Mouse (Mus musculus): ENCODE results near the gene Dkc1. TPM values are rescaled to one million over a fixed set of nuclear protein-coding genes. Genes with fewer than 3 reads are reported as not detected.

Gene Dkc1
- polyA plus RNA-seq (2012; rRNA removed), result 35.7 and 38.9 TPM in 2 replicates

GRCm38 (mm10) chrX:75095369-75096162 is at the start of gene Dkc1:
Dkc1 (plus strand) TSS chrX:75095854.

GRCm38 (mm10) chrX:75084774-75085508 is 10.7 kb upstream of the Dkc1 start, which contains the start of gene Gab3:
Gab3 (minus strand) TSS chrX:75085458.

GRCm38 (mm10) chrX:75130467-75131160 is 35.0 kb downstream of the Dkc1 start, which contains the start of gene Mpp1:
Mpp1 (minus strand) TSS chrX:75131016.

Other genes starting within 250 kb of the Dkc1 start
- gene Gab3, start 10.4 kb upstream of the Dkc1 start, polyA plus RNA-seq (2012; rRNA removed), result 0.82 and 0.92 TPM in 2 replicates
- gene Mpp1, start 35.2 kb downstream of the Dkc1 start, polyA plus RNA-seq (2012; rRNA removed), result 19.0 and 20.2 TPM in 2 replicates
- not detected in 2 replicates for gene Smim9, start 67.9 kb downstream of the Dkc1 start, polyA plus RNA-seq (2012; rRNA removed)